Mouse (Mus musculus) heart, adult 2 months (tissue): ENCODE results near the gene Gm5678.

Experiments
- CTCF ChIP-seq: fragments of 200-600 bp; IDR thresholded peaks from 2 replicates; pipeline ENCODE4 v1.8.1; 2022; ENCODE audit warnings: antibody characterized with exemption, mild to moderate bottlenecking, moderate library complexity
- EP300 ChIP-seq: fragments of 200-500 bp; IDR thresholded peaks from 2 replicates; pipeline ENCODE4 v1.6.1; 2011; ENCODE audit warnings: low read depth, low read length, control low read depth; ENCODE audit not compliant: insufficient read depth
- POLR2A ChIP-seq: fragments of 200-500 bp; IDR thresholded peaks from 2 replicates; pipeline ENCODE4 v1.6.1; 2011; ENCODE audit warnings: mild to moderate bottlenecking, low read depth, low read length, control low read depth; ENCODE audit not compliant: insufficient read depth

DNA sequence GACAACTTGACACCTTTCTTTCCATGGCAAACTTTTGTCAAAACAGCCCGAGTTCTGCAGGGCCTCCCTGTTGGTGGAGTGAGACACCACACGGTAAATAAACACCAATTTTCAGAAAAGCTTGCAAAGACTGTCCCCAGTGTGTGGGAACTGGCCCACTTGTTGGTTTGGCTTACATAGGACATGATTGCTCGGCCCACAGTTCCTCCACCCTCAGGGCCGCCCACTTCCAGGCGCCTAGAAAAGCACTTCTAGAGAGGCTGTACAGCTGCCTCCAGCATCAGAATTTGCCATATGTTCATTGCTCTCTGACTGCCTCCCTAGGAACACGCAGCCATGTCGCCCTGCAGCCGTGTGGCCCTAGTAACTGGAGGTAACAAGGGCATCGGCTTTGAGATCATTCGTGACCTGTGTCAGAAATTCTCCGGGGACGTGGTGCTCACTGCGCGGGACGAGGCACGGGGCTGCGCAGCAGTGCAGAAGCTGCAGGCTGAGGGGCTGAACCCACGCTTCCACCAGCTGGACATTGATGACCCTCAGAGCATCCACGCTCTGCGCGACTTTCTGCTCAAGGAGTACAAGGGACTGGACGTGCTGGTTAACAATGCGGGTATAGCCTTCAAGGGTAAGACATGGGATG, at the start of gene Gm5678:
- TF ChIP-seq CTCF (no peak), POLR2A (no peak), EP300 (no peak)
